Mouse (Mus musculus) forelimb bud, embryonic 11.5 days (tissue): ENCODE measurements around the gene Atg101.

ENCODE experiments used
- DNase-seq: peaks from one replicate; pipeline ENCODE4 v3.0.0-alpha.2; 2012; ENCODE audit warnings: low read depth, low spot score

The Atg101 gene

GRCm38 (mm10) chr15:101283911-101284750 lies at the start of gene Atg101:
TSS of gene Atg101 (plus strand) at chr15:101284272.
- peak; percentile 96 for DNase-seq

- no peak for DNase-seq
Measured at GRCm38 (mm10) chr15:101234611-101235341, 49.3 kb upstream of the Atg101 start.

- DNase-seq: no peak
Measured at GRCm38 (mm10) chr15:101235342-101235698, 48.8 kb upstream of the Atg101 start.

- no peak for DNase-seq
Measured at GRCm38 (mm10) chr15:101235728-101236327, 48.2 kb upstream of the Atg101 start.

- DNase-seq: peak; percentile 53
Measured at GRCm38 (mm10) chr15:101236878-101237277, 47.2 kb upstream of the Atg101 start.

GRCm38 (mm10) chr15:101238885-101239511 lies 45.1 kb upstream of the Atg101 start:
- DNase-seq: peak; percentile 61

- no peak for DNase-seq
Measured at GRCm38 (mm10) chr15:101239821-101240220, 44.3 kb upstream of the Atg101 start.

- DNase-seq: peak; percentile 87
Measured at GRCm38 (mm10) chr15:101240799-101241204, 43.3 kb upstream of the Atg101 start.

- no peak for DNase-seq
Measured at GRCm38 (mm10) chr15:101241236-101241635, 42.8 kb upstream of the Atg101 start.

- no peak for DNase-seq
Measured at GRCm38 (mm10) chr15:101241853-101242252, 42.2 kb upstream of the Atg101 start.

- DNase-seq: peak; percentile 70
Measured at GRCm38 (mm10) chr15:101242645-101243044, 41.4 kb upstream of the Atg101 start.

- DNase-seq: no peak
Measured at GRCm38 (mm10) chr15:101244012-101244411, 40.1 kb upstream of the Atg101 start.

- DNase-seq: peak; percentile 99
Measured at GRCm38 (mm10) chr15:101246231-101247154, 37.6 kb upstream of the Atg101 start.

- DNase-seq: no peak
Measured at GRCm38 (mm10) chr15:101247155-101247498, 36.9 kb upstream of the Atg101 start.

GRCm38 (mm10) chr15:101248029-101248710 lies 35.9 kb upstream of the Atg101 start:
- DNase-seq: no peak

- DNase-seq: no peak
Measured at GRCm38 (mm10) chr15:101250220-101250800, 33.8 kb upstream of the Atg101 start.

- no peak for DNase-seq
Measured at GRCm38 (mm10) chr15:101251930-101252329, 32.1 kb upstream of the Atg101 start.

GRCm38 (mm10) chr15:101252614-101253013 lies 31.5 kb upstream of the Atg101 start:
- DNase-seq: no peak

GRCm38 (mm10) chr15:101253563-101253885 lies 30.5 kb upstream of the Atg101 start:
- no peak for DNase-seq
